Mouse (Mus musculus): ENCODE results near the gene Epha6.
A peak's percentile ranks its signal among the peaks of the same experiment; 100 is the strongest.

Epha6 gene

DNA sequence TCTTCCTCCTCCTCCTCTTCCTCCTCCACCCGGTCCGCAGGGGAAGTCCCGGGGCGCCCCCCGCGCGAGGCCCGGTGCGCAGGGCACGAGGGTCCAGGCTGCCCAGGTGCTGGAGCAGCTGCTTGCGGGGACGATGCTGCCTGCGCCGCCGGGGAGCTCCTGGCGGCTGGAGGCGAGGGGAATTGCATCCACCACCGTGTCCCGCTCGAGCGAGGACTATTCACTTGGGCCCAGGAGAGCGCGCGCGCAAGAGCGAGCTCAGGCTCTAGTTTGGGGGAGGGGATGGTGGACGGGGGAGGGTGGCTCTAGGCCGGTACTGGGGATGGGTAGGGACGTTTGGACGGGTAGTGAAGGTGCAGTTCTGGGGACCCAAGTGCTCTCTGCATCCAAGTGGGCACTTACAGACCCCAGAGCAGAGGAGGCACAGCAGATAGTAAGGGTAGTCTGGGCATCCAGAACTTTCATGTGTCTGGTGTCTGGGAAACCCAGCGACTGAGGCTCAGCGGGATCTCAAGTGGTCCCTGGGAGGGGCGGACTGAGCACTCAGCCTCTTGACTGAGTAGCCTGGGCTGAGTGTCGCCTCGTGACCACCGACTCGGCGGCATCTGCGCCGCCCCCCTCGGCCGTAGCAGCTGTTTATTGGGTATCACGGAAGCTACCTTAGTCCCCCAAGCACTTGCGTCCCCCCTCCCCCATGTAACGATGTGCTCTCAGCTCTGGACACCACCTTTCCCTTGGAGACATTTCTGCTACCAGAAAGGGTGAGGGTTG is at the start of gene Epha6:
Gene Epha6, minus strand, starts transcription at position 471 of the 771 bp plus-strand sequence.
- DNase-seq (ENCODE audit: low read depth, low spot score), result peak; percentile 9

GRCm38 (mm10) chr16:60651716-60652115 is 46.4 kb upstream of the Epha6 start:
- DNase-seq (ENCODE audit: low read depth, low spot score), result no peak

DNA sequence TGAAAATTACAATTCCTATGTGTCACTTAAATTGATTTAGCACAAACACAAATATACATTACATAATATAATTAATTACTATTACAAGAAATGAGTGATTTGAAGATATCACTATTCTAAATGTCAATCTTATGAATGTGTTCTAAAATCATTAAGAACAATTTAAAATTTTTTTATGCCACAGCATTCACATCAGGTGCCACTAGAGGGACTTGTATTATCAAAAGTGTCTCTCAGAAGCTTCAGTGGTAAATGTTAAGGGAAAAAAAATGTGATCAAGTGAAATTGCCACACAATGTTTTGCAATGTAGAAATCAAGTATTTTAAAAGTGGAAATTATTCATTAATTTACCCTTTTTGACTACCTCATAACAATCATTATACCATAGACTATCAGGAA is 22.8 kb upstream of the Epha6 start:
- DNase-seq (ENCODE audit: low read depth, low spot score), result no peak

GRCm38 (mm10) chr16:60605832-60606583 is 677 bp upstream of the Epha6 start:
- peak; percentile 23 for DNase-seq (ENCODE audit: low read depth, low spot score)

GRCm38 (mm10) chr16:60604613-60605012 is 718 bp downstream of the Epha6 start:
- DNase-seq (ENCODE audit: low read depth, low spot score), result no peak

GRCm38 (mm10) chr16:60585322-60585721 is 20.0 kb downstream of the Epha6 start:
- no peak for DNase-seq (ENCODE audit: low read depth, low spot score)

GRCm38 (mm10) chr16:60584695-60585094 is 20.6 kb downstream of the Epha6 start:
- no peak for DNase-seq (ENCODE audit: low read depth, low spot score)

DNA sequence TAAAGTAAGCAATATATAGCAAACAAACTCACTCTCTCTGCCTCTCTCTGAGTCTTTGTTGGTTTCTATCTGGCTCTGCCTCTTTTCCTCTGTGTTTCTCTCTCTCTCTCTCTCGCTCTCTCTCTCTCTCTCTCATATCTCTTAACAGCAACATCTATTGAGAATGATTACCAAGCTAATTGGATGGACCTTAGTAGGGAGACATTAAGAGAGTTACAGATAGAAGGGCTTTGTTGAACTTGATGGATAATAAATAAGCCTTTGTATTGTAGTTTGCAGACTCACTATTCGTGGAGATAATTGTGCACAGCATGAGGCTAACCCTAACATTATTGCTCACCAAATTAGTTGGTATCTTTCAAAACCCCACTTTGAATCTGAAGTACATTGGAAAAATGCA is 34.8 kb downstream of the Epha6 start:
- no peak for DNase-seq (ENCODE audit: low read depth, low spot score)

DNA sequence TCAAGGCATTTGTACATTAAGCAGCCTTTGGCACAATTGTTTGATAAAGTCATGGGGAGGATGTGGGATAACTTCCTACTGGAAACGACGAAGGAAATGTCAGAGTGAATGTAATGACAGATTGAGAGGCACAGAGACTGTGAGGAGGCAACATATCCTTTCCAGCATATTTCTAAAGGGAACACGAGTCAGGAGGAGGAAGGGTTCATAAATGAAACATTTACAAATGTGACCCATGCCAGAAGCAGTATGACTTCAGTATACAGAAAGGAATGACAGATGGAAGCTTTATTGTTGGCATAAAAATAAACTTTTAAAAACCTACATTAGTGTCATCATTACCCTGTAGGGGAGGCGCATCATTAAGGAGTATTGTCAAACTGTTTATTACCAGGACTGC is 60.9 kb downstream of the Epha6 start:
- DNase-seq (ENCODE audit: low read depth, low spot score), result no peak

- DNase-seq (ENCODE audit: low read depth, low spot score), result peak; percentile 3
Measured at GRCm38 (mm10) chr16:60538233-60538632, 67.1 kb downstream of the Epha6 start.

DNA sequence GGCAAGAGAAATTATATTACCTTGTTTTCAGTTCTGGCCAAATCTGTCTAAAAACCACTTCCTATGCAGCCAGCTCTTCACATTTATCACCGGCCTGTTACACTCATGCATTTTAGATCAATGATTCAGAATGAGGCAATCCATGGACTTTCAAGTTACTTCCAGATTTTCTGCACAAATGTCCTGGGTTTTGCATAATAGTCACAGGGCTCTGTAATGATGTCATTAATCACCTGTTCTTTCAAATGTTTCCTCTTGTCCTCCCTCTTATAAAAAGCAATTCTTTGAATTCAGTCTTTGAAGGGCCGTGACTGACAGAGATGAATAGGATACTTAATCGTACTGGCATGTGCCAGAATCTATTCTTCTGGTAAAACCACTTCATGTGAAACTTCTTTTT is 95.6 kb downstream of the Epha6 start:
- DNase-seq (ENCODE audit: low read depth, low spot score), result no peak

- no peak for DNase-seq (ENCODE audit: low read depth, low spot score)
Measured at GRCm38 (mm10) chr16:60499567-60499966, 105.8 kb downstream of the Epha6 start.

- DNase-seq (ENCODE audit: low read depth, low spot score), result no peak
Measured at GRCm38 (mm10) chr16:60475776-60476175, 129.6 kb downstream of the Epha6 start.

GRCm38 (mm10) chr16:60468200-60468785 is 137.0 kb downstream of the Epha6 start:
- DNase-seq (ENCODE audit: low read depth, low spot score), result no peak

GRCm38 (mm10) chr16:60435283-60435682 is 170.0 kb downstream of the Epha6 start:
- no peak for DNase-seq (ENCODE audit: low read depth, low spot score)

DNA sequence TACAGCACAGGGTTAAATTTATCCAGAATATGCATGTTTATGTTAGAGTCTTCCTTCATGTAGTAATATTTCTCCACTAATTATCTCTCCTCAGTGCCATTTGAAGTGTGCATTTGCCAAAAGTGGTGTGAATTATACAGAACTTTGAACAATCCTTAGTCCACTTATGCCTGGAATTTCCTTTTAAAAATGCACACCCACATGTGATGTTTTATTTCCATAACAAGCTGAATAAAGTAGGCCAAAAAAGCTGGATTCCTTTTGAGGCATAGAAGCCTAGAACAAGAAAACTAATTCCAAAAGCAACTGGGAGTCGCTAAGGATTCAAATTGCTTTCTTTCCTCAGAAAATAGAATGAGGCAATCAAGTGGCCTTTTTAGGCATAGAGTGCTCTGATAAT is 171.1 kb downstream of the Epha6 start:
- no peak for DNase-seq (ENCODE audit: low read depth, low spot score)

DNA sequence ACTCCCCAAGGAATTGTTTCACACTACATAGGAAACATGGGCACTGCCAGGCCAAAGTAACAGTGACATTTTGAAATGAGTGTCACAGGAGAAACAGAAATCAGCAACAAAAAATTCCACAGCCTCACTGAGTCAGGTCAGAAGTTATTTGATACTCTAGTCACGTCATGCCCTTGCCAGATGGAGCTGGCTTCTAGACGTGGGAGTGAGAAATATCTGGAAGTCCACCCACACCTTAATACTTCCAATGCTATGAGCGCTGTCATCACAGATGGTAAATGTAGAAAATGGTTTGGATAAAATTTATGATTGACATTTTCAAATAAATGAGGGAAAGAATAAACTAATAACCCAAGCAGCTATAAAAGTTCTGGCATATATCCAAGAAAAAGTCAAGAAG is 210.0 kb downstream of the Epha6 start:
- no peak for DNase-seq (ENCODE audit: low read depth, low spot score)

- DNase-seq (ENCODE audit: low read depth, low spot score), result no peak
Measured at GRCm38 (mm10) chr16:60392961-60393360, 212.4 kb downstream of the Epha6 start.

- DNase-seq (ENCODE audit: low read depth, low spot score), result no peak
Measured at GRCm38 (mm10) chr16:60375147-60375546, 230.2 kb downstream of the Epha6 start.

DNA sequence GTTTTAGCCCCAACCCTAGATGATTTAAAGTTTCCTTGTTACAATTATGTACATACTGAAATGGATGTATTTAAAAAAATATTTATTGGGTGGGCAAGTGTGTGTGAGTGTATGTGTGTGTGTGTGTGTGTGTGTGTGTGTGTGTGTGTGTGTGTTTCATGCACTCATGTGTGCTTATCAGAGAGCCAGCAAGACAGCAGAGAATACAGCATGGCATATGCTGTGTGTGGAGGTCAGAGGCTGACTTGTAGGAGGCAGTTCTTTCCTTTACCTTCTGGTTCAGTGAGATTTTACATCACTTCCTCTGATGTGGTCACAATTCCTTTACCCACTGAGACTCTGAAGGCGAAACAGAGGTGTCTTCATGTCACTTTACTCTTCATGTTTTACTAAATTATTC is 321.4 kb downstream of the Epha6 start:
- DNase-seq (ENCODE audit: low read depth, low spot score), result no peak

DNA sequence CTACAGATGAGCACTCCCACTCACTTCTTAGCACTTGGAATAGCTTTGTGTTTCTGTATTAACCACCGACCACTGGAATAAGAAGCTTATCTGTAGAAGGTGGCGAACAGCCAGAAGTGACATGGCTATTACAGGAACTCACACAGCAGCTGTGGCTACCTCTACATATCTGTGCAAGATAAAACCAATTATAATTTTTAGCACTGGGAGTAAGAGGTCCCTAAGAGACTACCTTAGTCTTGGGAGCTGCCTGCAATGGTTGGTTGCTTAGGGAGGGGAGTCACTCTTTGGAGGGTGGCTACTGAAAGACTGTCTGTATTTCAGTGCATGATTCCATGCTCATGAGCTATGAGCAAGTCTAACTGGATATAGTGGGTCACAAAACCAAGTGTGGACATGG is 331.2 kb downstream of the Epha6 start:
- no peak for DNase-seq (ENCODE audit: low read depth, low spot score)
